Mouse (Mus musculus): ENCODE data around the gene Hsdl1. TPM values are rescaled to one million over a fixed set of nuclear protein-coding genes. Genes with fewer than 3 reads are reported as not detected.

Hsdl1 gene
- total RNA-seq, 1 experiment from 2014 or later = 27.4 TPM

DNA sequence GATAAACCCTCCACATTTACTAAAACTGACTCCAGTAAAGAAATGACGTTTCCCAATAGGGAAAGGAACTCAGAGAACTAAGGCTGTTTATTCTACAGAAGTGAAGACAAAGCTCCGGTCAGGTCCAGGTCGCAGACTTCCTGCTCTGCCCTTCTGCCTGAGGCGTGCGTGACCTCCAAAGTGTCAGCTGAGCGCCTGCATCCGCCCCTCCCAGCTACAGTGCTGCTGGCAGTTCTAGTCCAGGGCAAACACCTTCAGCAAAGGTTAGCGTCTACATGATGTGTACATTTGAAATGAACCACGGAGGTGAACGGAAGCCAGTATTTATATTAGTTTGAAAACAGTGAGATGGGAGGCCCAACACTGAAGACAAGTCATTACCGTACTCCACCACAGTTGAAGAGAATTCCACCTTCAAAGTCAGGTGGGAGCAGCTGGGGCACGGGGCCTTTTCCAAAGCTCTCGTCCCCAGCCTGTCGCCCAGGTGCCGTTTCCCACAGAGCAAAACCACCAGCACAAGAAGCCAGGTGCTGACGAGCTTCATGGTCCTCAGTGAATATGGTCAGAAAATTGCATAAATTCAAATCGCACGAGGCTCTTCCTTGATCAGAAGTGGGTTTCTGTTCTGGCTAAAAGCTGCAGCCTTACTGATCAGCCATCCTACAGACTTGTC lies 27.8 kb downstream of the Hsdl1 start:
- no peak for ATAC-seq (replicated peaks; ENCODE audit: insufficient number of reproducible peaks, low FRiP score, low TSS enrichment, poor library complexity, severe bottlenecking)

DNA sequence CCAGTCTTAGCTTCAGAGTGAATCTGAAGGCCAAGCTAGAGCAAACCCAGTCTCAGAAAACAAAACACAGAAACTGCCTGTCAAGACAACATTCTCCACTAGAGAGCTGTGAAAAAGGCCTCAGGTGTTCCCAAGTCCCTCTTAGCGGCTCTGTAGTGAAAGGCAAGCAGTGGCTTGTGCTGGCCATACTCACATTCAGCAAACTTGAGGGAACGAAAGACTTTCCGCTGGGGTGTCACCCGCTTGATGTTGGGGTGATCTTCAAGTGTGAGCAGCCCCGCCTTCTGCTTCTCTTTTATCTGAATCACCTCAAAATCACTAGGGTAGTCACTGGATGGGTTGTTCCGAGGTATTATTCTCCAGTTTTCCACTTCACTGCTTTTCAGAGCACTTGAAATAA lies 29.2 kb downstream of the Hsdl1 start:
- no peak for ATAC-seq (replicated peaks; ENCODE audit: insufficient number of reproducible peaks, low FRiP score, low TSS enrichment, poor library complexity, severe bottlenecking)

DNA sequence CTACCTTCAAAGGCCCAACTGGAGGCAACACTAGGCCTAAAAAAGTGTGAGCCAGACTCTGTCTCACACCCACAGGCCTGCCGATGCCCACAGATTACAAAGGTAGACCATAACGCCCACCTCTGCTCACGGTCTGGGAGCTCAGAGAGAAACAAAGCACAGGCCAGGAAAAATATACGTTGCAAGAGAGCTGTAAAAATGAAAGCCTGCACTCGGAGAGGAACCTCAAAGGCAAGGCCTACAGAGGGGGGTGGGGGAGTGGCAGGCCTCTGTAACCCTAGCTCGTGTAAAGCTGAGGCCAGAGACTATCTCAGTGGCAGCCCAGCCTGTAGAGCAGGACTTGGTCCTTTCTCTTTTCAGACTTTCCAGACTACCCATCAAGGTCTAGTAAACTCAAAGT lies 29.8 kb downstream of the Hsdl1 start:
- no peak for ATAC-seq (replicated peaks; ENCODE audit: insufficient number of reproducible peaks, low FRiP score, low TSS enrichment, poor library complexity, severe bottlenecking)

DNA sequence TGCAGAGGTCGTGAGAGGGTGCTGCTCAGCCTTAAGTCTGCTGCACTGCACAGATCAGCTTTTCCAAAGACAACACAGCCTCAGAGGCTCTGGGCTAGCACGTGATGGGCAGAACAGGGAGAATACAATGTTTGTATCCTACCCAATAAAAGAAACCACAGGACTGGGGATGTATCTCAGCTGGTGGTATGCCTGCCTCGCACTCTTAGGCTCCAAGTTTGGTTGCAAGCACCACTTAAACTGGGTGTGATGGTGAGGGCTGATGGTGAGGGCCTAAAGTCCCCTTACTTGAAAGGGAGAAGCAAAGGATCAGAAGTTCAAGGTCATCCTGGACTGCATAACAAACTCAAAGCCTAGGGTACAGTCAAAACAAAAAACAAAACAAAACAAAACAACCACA lies 30.4 kb downstream of the Hsdl1 start:
- no peak for ATAC-seq (replicated peaks; ENCODE audit: insufficient number of reproducible peaks, low FRiP score, low TSS enrichment, poor library complexity, severe bottlenecking)

DNA sequence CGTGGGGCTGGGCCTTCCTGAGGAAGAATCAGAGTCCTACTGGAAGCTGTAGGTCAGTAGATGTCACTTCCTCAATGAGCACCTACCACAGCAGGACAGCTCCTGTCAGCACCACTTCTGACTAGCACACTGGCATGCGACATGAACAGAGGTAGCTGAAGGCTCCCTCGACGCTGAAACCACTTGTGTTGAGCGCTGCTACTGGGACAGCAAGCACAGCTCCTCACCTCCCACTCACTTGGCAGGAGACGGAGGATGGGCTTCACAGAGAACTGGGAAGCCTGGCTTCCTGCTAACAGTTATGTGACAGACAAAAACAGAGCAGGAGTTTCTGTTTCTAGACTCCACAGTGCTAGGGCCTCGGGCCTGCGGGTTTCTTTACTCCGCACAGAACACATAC lies 43.0 kb downstream of the Hsdl1 start:
- no peak for ATAC-seq (replicated peaks; ENCODE audit: insufficient number of reproducible peaks, low FRiP score, low TSS enrichment, poor library complexity, severe bottlenecking)

DNA sequence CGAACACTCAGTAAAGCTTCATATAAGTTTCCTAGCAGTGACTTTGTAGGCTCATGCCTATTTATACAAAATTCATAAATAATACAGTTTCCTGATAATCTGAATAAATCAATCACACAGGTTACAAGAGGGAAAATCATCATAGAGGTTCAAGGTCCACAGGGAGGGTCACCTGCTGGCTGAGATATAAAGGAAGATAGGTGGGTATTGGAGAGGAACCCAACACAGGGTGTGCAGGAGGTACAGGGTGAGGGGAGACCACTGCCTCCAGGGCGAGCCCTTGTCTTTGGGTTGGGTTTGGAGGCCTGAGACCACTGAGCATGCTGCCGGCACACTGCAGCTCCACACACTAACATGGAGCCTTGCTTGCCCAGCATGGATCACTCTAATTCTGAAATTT lies 43.6 kb downstream of the Hsdl1 start:
- ATAC-seq (replicated peaks; ENCODE audit: insufficient number of reproducible peaks, low FRiP score, low TSS enrichment, poor library complexity, severe bottlenecking) = no peak

DNA sequence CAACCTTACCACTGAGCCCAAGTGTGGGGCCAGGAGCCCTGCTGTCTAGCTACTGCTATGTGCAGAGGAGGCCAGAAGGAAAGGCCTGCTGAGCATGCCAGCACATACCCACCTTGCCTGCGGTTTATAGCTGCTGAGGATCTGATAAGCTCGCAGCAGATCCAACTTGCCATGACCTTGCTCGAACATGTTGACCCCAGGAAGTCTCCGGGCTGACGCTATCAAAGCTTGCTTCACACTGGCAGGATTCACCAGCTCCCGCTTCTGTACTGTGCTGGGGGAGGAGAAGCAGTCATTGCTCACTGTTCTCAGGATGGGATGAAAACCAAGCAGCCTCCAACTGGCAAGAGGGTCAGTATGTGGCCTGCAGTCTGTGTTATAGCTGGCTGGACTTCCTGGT lies 44.0 kb downstream of the Hsdl1 start:
- ATAC-seq (replicated peaks; ENCODE audit: insufficient number of reproducible peaks, low FRiP score, low TSS enrichment, poor library complexity, severe bottlenecking) = no peak

DNA sequence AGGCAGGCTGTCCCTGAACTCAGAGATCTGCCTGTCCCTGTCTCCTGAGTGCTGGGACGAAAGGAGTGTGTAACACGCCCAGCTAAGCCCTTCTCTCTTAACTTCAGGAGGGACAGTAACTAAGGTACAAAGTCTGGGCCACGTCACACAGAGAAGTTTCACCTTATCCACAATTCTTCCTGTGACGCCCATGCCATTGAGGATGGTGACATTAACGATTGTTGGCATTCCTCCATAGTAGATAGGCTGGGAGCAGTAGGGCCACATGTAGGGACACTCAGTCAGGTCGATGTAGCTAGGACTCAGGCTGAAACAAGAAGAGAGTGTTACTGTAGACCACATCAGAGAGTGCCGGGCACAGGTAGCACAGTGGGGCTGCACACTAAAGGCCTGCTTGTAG lies 46.2 kb downstream of the Hsdl1 start:
- no peak for ATAC-seq (replicated peaks; ENCODE audit: insufficient number of reproducible peaks, low FRiP score, low TSS enrichment, poor library complexity, severe bottlenecking)

DNA sequence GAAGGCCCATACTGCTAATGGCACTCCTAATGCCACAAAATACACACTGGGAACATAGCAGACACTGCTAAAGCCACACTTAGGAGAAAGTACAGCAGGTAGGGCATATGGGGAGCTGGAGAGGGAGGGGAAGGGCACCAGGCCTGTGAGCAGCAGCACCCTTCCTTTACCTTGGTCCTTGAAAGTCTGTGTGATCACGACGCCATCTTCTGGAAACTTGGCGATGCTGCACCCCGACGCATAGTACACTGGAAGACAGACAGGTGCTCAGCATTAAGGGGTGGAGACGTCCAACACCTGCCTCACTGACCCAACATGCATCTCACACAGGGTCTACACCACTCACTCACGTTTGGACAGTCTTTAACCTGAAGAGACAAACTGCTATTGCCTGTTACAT lies 54.9 kb downstream of the Hsdl1 start:
- ATAC-seq (replicated peaks; ENCODE audit: insufficient number of reproducible peaks, low FRiP score, low TSS enrichment, poor library complexity, severe bottlenecking) = no peak

DNA sequence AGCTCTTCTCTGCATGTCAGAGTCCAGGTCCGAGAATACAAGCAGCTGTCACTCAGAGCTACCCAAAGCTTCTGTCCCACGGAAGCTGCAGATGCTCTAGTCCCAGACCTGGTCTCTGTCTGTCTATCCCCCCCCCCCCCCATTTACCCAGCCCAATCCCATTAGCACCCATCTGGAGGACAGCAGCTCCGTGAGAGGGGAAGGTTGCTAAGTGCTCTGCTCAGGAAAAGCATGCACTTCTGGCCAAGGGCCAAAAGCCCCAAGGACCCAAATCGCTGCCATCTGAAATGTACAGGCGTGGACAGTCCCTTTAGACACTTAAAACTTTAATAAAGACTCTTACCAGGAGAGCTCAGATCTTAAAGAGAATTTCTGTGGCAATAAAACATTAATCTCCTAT lies 58.3 kb downstream of the Hsdl1 start:
- no peak for ATAC-seq (replicated peaks; ENCODE audit: insufficient number of reproducible peaks, low FRiP score, low TSS enrichment, poor library complexity, severe bottlenecking)

DNA sequence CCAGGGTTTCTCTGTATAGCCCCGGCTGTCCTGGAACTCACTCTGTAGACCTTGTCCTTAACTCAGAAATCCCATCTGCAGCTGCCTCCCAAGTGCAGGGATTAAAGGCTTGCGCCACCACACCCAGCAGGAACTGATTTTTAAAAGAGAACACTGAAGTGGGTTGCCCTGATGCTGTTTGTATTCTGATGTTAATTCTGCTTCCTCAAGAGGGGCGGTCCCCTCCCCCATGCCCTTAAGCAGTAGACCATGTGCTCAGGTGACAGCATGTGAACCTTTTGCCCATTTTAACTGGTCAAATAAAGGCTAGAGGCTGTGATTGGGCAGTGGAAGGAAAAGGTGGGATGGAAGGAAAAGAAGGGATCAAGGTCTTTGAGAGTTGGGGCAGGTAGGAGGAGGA lies 59.2 kb downstream of the Hsdl1 start:
- ATAC-seq (replicated peaks; ENCODE audit: insufficient number of reproducible peaks, low FRiP score, low TSS enrichment, poor library complexity, severe bottlenecking) = no peak

DNA sequence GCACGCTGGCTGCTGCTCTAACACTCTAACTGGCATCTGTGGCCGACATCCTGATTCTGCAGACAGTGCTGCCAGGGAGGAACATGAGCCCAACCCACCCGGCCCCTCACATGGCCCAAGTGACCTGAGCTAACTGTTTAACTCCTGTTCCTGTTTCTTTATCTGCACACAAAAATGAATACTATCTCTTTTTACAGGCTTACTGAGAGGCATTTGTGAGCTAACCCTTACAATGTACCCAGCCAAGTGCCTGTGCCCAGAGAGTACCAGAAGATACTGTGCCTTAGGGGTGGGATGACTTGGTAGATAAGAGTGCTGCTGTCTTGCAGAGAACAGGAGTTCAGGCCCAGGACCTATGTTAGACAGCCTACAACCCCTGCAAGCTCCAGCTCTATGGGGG lies 60.0 kb downstream of the Hsdl1 start:
- no peak for ATAC-seq (replicated peaks; ENCODE audit: insufficient number of reproducible peaks, low FRiP score, low TSS enrichment, poor library complexity, severe bottlenecking)

DNA sequence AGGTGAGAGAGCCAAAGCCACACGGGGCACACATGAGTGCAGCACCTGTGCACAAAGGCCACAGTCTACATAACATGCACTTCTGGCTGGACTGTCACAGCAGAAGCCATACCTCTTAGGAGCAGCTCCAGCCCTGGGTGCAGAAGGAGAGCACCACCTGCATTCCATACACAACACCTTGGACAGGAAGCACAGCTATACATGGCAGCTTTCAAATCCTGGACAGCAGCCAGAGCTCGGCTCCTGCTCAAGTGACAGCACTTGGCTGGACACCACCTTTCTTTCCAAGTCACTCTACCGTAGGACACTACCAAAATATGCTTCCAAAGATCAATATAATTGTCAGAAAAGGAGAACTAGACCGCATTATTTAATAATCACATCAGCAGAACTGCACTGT lies 61.6 kb downstream of the Hsdl1 start:
- no peak for ATAC-seq (replicated peaks; ENCODE audit: insufficient number of reproducible peaks, low FRiP score, low TSS enrichment, poor library complexity, severe bottlenecking)

Other genes starting within 250 kb of the Hsdl1 start
- gene Hsbp1, start 230.7 kb downstream of the Hsdl1 start, total RNA-seq (2017) = 75.3 to 78.1 TPM (median 76.0 TPM) in 3 replicates
- gene Mlycd, start 180.3 kb downstream of the Hsdl1 start, total RNA-seq (2017) = 8.7 to 15.0 TPM (median 10.3 TPM) in 3 replicates
- 6.2 to 9.9 TPM (median 7.8 TPM) in 3 replicates for gene Osgin1, start 141.1 kb downstream of the Hsdl1 start, total RNA-seq (2017)
- not detected in 3 replicates for gene Necab2, start 128.5 kb downstream of the Hsdl1 start, total RNA-seq (2017)
- not detected in 3 replicates for gene Slc38a8, start 73.5 kb downstream of the Hsdl1 start, total RNA-seq (2017)
- 25.1 to 55.3 TPM (median 48.6 TPM) in 3 replicates for gene Mbtps1, start 16.4 kb downstream of the Hsdl1 start, total RNA-seq (2017)
- 1.3 TPM in 1 of 3 replicates, not detected in the others for gene Dnaaf1, start 52 bp upstream of the Hsdl1 start, total RNA-seq (2017)
- 4.6 to 8.2 TPM (median 6.0 TPM) in 3 replicates for gene Taf1c, start 30.0 kb upstream of the Hsdl1 start, total RNA-seq (2017)
- not detected in 3 replicates for gene Adad2, start 37.6 kb upstream of the Hsdl1 start, total RNA-seq (2017)
- gene Kcng4, start 60.5 kb upstream of the Hsdl1 start, total RNA-seq (2017) = not detected in 3 replicates
- gene Wfdc1, start 91.2 kb upstream of the Hsdl1 start, total RNA-seq (2017) = not detected in 3 replicates
- gene Atp2c2, start 124.8 kb upstream of the Hsdl1 start, total RNA-seq (2017) = not detected in 3 replicates
- 2.2 to 8.0 TPM (median 3.8 TPM) in 3 replicates for gene Tldc1, start 203.2 kb upstream of the Hsdl1 start, total RNA-seq (2017)

Measured in monocyte, adult 5-6 weeks (primary cell).